Mouse (Mus musculus): ENCODE results near the gene Slc16a2.
A peak's percentile ranks its signal among the peaks of the same experiment; 100 is the strongest.

The Slc16a2 gene

GRCm38 (mm10) chrX:103821832-103822196 is at the start of gene Slc16a2:
Gene Slc16a2 (minus strand): TSS chrX:103821983.
- peak; percentile 33 to 62 for DNase-seq (ENCODE audit: low spot score in 2 of 2)

GRCm38 (mm10) chrX:103863502-103863901 is 41.7 kb upstream of the Slc16a2 start:
- DNase-seq (ENCODE audit: low spot score in 2 of 2) = no peak

- DNase-seq (ENCODE audit: low spot score in 2 of 2) = no peak
These were observed 41.1 kb upstream of the Slc16a2 start for GRCm38 (mm10) chrX:103862877-103863276.

- DNase-seq (ENCODE audit: low spot score in 2 of 2) = peak in 1 of 2 experiments; percentile 4
These were observed 23.5 kb upstream of the Slc16a2 start for GRCm38 (mm10) chrX:103845266-103845665.

GRCm38 (mm10) chrX:103828836-103829235 is 7.1 kb upstream of the Slc16a2 start:
- no peak for DNase-seq (ENCODE audit: low spot score in 2 of 2)

GRCm38 (mm10) chrX:103822271-103822811 is 558 bp upstream of the Slc16a2 start:
- peak in 1 of 2 experiments; percentile 15 for DNase-seq (ENCODE audit: low spot score in 2 of 2)

GRCm38 (mm10) chrX:103821195-103821831 is 470 bp downstream of the Slc16a2 start:
- peak in 1 of 2 experiments; percentile 2 for DNase-seq (ENCODE audit: low spot score in 2 of 2)

GRCm38 (mm10) chrX:103820307-103821194 is 1.2 kb downstream of the Slc16a2 start:
- peak in 1 of 2 experiments; percentile 4 for DNase-seq (ENCODE audit: low spot score in 2 of 2)

- no peak for DNase-seq (ENCODE audit: low spot score in 2 of 2)
These were observed 2.5 kb downstream of the Slc16a2 start for GRCm38 (mm10) chrX:103819253-103819652.

GRCm38 (mm10) chrX:103812690-103813089 is 9.1 kb downstream of the Slc16a2 start:
- DNase-seq (ENCODE audit: low spot score in 2 of 2) = no peak

- DNase-seq (ENCODE audit: low spot score in 2 of 2) = no peak
These were observed 11.3 kb downstream of the Slc16a2 start for GRCm38 (mm10) chrX:103810483-103810882.

GRCm38 (mm10) chrX:103806373-103806772 is 15.4 kb downstream of the Slc16a2 start:
- DNase-seq (ENCODE audit: low spot score in 2 of 2) = no peak

GRCm38 (mm10) chrX:103796961-103797360 is 24.8 kb downstream of the Slc16a2 start:
- no peak for DNase-seq (ENCODE audit: low spot score in 2 of 2)

- no peak for DNase-seq (ENCODE audit: low spot score in 2 of 2)
These were observed 26.3 kb downstream of the Slc16a2 start for GRCm38 (mm10) chrX:103795506-103795905.

GRCm38 (mm10) chrX:103791329-103791728 is 30.5 kb downstream of the Slc16a2 start:
- no peak for DNase-seq (ENCODE audit: low spot score in 2 of 2)

- no peak for DNase-seq (ENCODE audit: low spot score in 2 of 2)
These were observed 36.1 kb downstream of the Slc16a2 start for GRCm38 (mm10) chrX:103785681-103786080.

GRCm38 (mm10) chrX:103776412-103776811 is 45.4 kb downstream of the Slc16a2 start:
- no peak for DNase-seq (ENCODE audit: low spot score in 2 of 2)

GRCm38 (mm10) chrX:103746197-103746596 is 75.6 kb downstream of the Slc16a2 start:
- no peak for DNase-seq (ENCODE audit: low spot score in 2 of 2)

- DNase-seq (ENCODE audit: low spot score in 2 of 2) = peak in 1 of 2 experiments; percentile 36
These were observed 77.4 kb downstream of the Slc16a2 start for GRCm38 (mm10) chrX:103744171-103745039.

GRCm38 (mm10) chrX:103742057-103742315 is 79.8 kb downstream of the Slc16a2 start:
- DNase-seq (ENCODE audit: low spot score in 2 of 2) = no peak

GRCm38 (mm10) chrX:103741215-103742056 is 80.3 kb downstream of the Slc16a2 start:
- no peak for DNase-seq (ENCODE audit: low spot score in 2 of 2)
